Mouse (Mus musculus): ENCODE results near the gene Six6.

The Six6 gene

GRCm38 (mm10) chr12:72957829-72958424 is 18.2 kb downstream of the Six6 start:
- DNase-seq: no peak

GRCm38 (mm10) chr12:72958446-72958845 is 18.8 kb downstream of the Six6 start:
- DNase-seq: no peak

GRCm38 (mm10) chr12:72962761-72963160 is 23.1 kb downstream of the Six6 start:
- DNase-seq: no peak

GRCm38 (mm10) chr12:72967541-72967940 is 27.8 kb downstream of the Six6 start:
- no peak for DNase-seq

GRCm38 (mm10) chr12:72970620-72971019 is 30.9 kb downstream of the Six6 start:
- no peak for DNase-seq

GRCm38 (mm10) chr12:72973161-72973560 is 33.5 kb downstream of the Six6 start:
- peak; percentile 14 to 35 for DNase-seq

- DNase-seq: no peak
Measured at GRCm38 (mm10) chr12:72976172-72976571, 36.5 kb downstream of the Six6 start.

- peak; percentile 54 to 63 for DNase-seq
Measured at GRCm38 (mm10) chr12:72976718-72977117, 37.0 kb downstream of the Six6 start.

- DNase-seq: no peak
Measured at GRCm38 (mm10) chr12:72977851-72978250, 38.2 kb downstream of the Six6 start.

GRCm38 (mm10) chr12:72979236-72979635 is 39.5 kb downstream of the Six6 start:
- no peak for DNase-seq

GRCm38 (mm10) chr12:72982616-72983015 is 42.9 kb downstream of the Six6 start:
- no peak for DNase-seq

- peak; percentile 6 to 39 for DNase-seq
Measured at GRCm38 (mm10) chr12:72983071-72983857, 43.6 kb downstream of the Six6 start.
